Mouse (Mus musculus) c-Kit-positive CD71-positive TER-119-negative erythroid progenitor cells, embryonic 14.5 days (primary cell): ENCODE measurements around the gene Dip2b.

Source experiments
- DNase-seq: peaks from one replicate; pipeline ENCODE4 v3.0.0-alpha.2; 2013; ENCODE audit warnings: low read depth

Dip2b gene

DNA sequence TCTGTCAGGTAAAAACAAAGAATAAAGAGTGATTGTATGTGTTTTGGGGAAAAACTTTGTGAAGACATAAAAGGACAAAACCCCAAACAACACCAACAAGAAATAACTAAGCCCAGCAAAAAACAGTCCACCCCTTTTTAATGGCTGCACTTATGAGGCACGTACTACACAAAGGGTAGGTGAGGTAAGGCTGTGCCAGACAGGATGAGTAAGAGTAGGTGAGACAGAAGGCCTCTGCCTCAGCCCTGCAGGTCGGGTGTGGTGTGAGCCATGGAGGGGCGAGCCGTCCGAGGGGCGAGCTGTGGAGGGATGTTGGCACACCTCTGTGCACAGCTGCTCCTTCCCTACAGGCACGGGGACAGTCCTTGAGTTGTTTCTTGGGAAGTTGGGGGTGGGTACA is 12.5 kb downstream of the Dip2b start:
- DNase-seq: no peak

DNA sequence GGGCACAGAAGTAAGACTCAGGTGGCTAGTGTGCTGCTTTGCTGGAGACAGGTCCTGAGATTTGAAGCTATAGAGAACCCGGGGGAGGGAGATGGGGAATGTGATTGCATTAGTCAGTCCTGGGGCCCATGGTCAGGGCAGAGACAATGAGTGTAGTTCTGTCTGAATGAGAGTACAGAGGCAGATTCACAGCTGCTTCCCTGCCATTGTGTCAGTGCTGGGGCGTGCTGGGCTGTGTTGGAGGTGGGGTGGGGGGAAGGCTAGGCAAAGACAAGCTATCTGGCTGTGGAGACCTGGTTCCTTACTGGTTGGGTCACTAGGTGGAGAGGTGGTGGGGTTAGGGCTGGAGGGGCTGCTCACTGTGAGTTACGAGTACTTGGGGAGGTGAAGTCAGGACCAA is 14.3 kb downstream of the Dip2b start:
- DNase-seq: no peak

DNA sequence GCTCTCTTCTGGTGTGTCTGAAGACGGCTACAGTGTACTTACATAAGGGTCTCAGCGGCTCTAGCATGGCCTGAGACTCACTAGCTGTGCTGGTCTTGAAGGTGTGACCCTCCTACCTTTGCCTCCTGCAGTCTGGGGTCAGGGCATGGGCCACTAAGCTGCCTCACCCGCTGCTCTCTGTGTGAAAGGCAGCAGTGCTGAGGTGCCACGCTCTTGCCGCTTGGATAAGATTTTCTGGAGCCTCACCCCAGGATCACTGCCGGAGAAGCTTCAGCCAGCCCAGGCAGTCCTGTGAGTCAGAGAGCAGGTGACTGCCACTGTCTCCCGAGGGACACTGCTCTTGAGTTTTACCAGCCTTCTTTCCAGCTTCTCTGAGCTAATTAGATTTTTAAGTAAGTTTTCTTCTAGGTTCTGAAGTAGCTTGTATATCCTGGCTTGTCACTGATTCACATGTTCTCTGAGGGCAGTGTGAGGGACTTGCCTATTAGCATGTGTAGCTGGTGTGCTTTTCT is 18.0 kb downstream of the Dip2b start:
- DNase-seq: no peak

DNA sequence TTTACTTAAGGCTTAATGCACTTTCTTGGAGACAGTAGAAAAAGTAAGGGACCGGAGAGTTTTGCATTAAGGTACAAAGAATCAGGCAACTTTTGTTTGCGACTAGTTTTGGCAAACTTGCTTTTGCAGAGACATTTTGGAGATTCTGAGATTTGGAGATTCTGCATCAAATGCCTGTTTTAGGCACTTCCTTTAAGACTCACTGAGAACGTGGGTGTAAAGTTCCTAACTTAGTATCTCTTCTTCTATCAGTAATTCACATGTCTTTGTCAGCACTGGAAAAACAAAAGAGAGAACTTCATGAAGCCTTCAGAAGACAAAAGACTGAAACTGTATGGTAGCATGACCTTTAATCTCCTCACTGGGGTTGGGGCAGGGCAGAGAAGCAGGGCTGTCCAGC is 19.2 kb downstream of the Dip2b start:
- no peak for DNase-seq

DNA sequence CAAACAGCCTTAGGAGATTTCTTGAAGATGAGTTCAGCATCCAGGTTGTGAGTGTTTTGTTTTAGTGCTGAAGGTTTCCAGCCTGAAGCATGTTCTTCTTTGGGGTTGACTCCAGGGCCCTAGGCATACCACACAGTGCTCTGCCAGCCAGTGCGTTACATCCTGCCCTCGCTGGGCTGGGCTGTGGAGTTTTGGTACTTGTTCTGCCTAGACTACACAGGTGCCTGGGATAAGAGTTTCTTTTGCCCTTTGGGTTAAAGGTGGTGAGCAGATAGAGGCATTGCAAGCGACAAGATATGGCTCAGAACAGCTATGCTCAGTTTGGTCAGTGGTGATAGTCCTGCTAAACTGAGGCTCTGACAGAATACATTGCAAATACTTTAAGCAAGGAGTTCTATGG is 19.7 kb downstream of the Dip2b start:
- peak; percentile 51 for DNase-seq

DNA sequence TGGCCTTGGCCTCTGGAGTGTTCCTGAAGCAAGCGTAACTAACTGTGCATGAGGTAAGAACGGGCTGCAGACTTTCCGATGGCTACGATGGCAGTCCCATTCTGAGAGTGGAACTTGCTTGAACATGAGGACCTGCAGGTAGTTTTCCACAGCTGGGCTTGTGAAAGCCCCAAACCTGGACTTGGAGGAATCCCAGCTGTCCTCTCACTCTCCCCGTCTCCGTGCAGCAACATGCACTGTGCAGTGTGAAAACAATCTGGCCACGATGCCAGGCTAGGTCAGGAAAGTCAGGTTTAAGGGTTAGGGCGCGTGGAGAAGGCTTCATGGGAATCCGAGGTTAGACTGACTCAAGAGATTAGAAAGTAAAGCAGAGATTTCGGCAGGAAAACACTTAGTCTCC is 20.4 kb downstream of the Dip2b start:
- DNase-seq: no peak

DNA sequence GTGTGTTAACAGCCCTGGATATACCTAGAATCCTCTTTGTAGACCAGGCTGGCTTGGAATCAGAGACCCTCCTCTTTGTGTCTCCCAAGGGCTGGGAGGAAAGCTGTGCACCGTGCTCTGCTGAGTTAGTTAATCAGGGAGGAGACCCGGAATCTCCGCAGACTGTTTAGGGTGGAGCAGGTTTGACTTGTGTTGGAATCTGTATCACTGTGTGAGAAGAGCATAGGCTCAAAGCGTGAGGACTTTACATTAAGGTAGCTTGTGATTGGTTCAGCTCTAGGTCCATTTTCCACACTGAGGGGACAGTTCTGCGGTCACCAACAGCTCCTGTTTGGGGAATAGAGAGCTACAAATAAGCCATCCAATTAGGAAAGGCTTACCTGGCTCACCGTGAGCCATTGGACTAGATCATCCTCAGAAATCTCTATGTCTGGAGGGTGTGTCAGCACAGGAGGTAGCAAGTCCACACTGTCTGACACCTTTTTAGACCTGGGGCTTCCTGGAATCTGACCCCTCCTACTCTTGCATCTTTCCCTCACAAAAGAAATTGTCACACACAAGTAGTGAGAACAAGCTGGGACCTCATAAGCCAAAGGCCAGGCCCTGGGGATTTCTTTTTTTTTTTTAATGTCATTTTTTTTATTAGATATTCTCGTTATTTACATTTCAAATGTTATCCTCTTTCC is 21.3 kb downstream of the Dip2b start:
- DNase-seq: no peak

DNA sequence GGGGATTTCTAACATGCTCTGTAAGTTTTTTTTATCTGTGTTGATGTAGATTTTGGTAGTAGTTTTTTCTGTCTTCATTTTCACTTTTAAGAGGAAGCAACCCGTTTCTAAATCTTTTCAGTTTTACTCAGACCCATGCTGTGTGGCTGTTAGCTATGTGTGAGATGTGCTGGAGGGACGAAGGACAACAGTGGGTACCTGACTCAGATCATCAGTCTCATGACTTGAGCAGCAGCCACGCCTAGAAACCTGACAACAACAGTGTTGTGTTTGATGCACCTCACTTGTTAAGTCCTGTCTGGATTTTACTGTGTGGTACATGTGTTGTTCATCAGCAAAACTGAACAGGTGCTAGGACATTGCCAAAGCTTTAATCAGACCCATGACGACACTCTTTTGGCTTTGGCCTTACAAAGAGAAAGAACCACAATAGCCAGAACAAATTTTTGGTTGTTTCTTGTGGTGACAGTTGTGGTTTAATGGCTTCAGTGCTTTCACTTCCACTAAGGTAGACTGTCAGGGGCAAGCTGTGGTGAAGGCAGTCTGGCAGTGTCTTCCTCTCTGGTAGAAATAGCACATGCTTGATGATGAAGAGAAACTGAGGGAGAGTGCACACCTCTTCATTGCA is 22.2 kb downstream of the Dip2b start:
- no peak for DNase-seq

DNA sequence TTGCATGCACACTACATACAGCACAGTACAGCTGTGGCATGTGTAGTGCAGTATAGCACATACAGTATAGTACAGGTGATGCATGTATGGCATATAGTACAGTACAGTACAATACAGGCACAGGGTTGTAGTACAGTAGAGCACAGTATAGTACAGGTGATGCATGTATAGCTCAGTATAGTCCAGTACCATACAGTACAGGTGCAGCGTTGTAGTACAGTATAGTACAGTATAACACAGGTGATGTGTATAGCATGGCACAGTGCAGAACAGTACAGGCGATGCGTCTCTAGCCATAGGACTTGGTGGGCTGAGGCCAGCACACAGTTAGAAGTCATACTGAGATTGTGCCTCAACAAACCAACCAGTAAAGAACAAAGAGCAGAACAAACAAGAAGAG is 22.9 kb downstream of the Dip2b start:
- DNase-seq: no peak

DNA sequence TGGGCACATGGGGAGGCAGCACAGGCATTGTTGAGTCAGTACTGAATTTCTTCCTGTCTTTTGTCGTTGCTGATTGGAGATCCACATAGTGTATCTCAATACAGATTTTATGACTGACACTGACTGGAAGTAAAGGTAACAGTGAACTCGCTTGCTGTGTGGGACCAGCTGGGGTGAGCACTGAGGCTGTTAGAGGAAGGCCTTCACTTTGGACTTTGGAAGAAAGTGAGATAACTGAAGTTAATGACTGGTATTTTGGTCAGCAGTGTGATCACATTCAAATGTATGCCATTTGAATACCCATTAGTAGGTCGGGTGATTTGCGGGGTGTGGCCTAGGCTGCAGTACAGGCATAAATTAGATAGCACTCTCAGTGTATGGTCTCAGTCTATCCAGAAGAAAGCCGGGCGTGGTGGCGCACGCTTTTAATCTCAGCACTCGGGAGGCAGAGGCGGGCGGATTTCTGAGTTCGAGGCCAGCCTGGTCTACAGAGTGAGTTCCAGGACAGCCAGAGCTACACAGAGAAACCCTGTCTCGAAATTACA is 24.8 kb downstream of the Dip2b start:
- no peak for DNase-seq

DNA sequence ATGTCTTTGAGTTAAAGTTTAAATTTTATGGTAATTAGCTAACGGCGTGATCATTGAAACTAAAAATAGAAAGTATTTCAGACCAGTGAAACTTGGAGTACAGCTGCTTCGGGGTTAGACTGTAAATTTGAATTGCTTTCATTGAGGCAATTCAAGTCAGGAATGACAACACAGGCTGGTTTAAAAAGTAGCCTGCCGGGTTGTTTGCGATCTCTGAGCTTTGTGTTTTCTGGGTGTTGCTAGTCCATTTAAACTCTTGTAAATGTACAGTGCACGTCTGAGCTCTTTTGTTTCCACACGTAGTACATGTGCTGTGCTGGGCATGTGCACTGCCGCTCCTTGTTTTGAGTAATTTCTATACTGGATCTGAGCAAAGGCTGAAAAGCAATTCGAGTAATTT is 28.2 kb downstream of the Dip2b start:
- DNase-seq: no peak

DNA sequence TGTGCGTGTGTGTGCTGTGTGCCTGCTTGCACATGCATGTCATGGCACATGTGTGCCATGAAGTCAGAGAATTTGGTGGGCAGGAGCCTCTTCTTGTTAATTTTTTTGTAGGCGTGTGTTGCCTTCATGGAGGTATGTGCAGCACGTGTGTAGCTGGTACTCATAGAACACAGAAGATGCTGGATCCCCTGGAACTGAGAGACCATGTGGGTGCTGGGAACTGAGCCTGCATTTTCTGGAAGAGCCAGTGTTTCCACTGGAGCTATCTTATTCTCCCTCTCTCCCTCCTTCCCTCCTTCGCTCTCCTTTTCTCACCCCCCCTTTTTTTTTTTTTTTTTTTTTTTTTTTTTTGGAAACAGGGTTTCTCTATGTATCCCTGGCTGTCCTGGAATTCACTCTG is 30.6 kb downstream of the Dip2b start:
- no peak for DNase-seq

DNA sequence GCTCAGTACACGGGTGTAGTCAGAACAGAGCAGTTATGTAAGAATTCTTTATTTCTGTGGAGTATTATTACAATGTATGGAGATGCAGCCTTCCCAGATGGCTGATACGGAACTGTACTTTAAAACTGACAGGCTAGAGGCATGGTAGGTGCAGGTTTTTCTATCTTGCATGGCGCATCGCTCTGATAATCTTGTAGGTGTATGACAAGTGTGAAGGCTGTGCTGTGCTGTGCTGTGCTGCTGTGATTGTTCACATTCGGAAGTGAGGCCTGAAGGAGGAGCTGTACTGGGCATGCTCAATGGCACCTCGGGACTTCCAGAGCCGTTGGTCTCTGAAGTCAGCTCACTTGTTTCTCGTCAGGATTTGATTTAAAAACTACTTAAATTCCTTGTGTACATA is 31.6 kb downstream of the Dip2b start:
- DNase-seq: no peak

DNA sequence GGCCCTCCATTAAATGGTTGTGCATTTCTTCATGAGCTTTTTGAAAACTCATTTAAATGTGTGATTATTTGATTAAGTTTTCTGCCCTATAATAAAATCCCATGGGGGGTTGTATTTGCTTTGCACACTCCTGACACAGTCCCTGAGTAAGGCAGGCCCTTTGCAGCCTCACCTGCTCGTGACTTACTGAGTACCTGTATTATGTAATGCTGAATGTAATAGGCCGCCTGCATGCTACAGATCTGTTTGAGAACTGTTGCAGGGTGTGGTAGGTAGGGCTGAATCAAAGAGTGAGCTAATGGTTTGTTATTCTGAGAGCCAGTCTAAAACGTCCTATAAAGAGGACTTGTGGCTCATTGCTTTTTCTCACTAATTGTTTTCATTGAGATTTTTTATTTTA is 33.4 kb downstream of the Dip2b start:
- no peak for DNase-seq

DNA sequence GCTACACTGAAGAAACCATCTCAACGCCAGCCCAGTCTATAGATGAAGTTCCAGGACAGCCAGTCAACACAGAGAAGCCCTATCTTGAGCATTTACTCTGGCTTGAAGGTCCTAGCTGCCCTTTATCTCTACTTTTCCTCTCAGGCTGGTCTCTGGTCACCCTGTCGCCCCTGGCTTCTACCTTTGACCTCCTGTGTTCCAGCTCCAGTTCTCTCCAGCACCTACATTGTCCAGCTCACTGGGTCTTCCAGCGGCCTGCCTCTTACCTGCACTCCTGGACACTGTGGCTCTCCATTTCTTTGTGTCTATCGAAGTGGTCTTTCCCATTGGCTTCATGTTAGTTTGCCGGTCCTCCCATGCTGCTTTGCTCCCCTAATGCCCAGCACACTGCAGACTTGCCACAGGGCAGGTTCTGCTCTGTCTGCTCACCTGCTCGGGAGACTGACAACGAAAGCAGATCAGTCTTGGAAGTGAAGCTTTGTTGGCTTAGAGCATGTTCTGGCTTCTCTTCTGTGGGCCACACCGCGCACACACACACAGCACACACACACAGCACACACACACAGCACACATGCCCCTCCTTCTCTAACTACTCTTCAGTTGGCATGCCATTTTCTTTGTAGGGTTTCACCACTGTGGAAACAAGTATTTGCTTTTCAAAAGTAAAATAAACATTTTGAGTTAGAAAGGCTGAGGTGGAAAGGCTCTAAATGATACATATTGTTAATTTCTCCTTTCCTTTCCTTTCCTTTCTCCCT is 35.4 kb downstream of the Dip2b start:
- DNase-seq: no peak

DNA sequence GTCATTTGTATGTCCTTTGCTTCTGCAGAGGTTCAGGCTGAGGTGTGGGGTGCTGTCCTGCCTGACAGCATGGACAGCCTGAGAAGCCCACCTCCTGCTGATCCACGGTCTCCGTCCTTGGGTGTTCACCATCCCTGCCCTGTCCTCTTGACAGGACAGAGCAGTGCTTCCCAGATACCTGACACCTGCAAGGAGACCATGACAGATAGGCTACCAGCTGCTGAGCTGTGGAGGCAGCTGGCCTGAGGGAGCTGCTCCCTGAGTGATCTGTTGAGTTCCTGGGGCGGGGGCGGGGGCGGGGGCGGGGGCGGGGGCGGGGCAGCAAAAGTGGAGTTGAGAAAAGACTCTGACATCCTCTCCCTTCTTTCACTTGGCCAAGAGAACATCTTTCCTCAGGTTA is 36.3 kb downstream of the Dip2b start:
- DNase-seq: no peak

DNA sequence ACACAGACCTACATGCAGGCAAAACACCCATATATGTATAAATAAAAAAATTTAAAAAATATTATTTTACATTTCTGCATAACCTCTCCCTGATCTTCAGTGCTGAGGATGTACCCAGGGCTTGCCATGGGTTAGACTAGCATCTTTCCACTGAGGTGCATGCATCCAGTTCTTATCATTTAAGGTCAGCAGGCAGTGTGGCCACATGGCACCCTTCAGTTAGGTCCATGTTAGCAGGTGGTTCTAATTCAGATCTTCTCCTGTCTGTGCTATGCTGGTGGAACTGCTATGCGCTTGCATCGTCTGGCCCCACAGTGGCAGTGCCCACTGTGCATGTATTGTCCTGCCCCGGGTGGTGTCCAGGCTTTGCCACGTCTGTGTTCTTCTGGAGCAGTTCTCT is 37.9 kb downstream of the Dip2b start:
- DNase-seq: no peak

DNA sequence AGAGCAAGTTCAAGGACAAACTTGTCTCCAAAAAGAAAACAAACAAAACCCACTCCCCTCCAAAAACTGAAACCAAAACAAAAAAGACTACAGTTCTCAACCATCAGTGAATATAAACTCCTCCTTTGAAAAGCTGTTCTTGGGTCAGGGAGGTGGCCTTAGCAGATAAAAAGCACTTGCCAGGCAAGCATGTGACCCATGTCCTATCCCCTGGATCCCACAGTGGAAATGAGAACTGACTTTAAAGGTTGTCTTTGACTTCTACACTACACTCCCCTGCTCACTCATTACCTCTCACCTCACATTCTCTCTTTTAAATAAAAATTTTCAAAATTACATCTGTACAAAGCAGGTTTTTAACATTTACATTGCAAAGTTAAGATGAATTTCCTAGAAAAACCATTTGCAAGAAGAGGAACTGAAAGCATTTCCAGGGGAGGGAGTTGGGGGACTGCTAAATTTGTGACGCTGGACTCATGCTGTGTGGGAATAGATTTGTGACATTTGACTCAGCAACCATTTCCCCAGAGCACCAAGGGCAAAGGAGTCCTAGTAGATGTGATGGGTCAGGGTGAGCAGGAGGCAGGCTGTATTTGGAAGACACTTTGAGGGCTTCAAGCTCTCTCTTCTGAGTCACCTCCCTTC is 42.5 kb downstream of the Dip2b start:
- DNase-seq: no peak

DNA sequence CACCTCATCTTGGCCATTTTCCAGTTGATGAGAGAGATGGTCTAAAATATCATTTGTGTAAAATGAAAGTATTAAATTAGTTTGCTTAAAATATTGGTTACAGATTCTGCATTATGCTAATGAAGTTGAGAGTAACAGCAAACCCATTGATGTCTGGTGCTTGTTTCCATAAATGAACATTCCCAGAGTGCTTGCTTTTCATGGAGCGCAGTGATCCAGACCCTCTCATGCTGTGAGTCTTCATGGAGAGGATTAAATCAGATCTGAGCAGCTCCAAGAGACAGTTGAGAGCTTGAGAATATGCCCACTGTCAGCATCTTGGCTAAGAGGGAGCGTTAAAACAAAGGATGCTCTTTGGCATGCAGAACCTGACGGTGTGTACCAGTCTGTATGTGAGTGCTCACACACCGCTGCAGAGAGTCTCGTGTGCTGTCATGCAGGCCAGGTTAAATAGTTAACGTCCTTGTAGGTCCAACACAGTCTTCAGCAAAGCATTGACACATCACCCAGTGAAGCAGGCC is 43.1 kb downstream of the Dip2b start:
- DNase-seq: no peak

DNA sequence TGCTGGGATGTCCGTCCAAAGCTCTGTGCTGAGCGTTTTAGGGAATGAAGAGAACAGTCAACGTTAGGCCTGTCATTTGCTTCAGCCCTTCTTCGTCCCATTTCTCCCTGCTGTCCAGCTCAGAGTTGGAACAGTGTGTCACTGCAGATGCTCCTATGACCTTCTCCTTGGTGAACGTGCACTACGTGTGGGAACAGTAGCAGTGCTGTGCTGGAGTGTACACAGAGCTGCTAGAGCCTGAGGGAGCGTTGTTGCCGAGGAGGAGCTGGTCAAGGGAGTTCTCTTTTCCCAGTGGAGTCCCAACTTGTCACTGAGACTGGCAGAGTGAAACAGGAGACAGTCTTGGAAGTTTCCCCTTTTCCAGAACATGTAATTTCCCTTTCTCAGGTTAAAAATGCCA is 43.6 kb downstream of the Dip2b start:
- DNase-seq: no peak

DNA sequence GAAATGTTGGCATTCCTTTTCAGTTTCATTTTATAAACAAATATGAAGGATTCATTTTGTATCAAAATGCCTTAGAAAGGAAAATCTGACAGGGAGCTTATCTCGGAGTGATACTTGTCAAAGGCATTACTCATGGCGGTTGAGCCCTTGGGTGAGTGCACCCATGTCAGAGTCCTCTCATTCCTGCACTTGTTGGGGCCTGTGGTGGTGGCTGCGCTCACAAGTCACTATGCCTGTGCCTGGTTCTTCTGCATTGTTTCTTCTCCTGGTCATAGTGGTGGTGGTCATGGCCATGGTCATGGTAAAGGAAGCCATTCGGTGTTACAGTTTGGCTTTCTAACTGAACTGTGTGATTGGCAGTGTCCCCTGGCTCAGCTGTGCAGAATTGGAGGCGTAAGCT is 44.3 kb downstream of the Dip2b start:
- DNase-seq: no peak

DNA sequence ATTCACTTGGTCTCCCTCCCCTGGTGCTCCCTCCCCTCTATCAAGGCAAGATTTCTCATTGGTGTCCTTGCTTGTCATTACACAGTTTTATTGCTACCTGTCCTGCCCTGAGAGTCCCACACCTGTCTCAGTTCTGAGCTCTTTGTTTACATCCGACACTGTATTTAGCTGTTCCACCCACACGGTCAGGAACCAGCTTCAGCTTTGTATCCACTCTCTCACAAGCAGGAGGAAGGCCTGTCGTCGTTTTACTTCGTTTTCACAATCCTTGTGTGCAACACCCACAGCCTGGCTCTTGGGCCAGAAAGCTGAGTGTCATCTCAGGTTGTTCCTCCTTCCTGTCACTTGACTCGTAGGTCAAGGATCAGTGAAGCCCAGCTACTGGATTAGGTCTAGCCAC is 45.4 kb downstream of the Dip2b start:
- no peak for DNase-seq
